Mouse (Mus musculus): ENCODE data around the gene Ociad2. TPM values are rescaled to one million over a fixed set of nuclear protein-coding genes. Genes with fewer than 3 reads are reported as not detected.

Ociad2 gene
- polyA plus RNA-seq, 1 experiment from 2014 or later, result 5.3 TPM

GRCm38 (mm10) chr5:73301601-73302307 is 39.1 kb downstream of the Ociad2 start:
- peak overlapping the region; percentile 40 for H3K9ac ChIP-seq
- peaks cover 75% of the 10 kb centered on the region for H3K36me3 ChIP-seq
- peaks cover 37% of the 10 kb centered on the region for H3K4me1 ChIP-seq (replicated peaks)
- H3K4me3 ChIP-seq (replicated peaks), result no peak overlapping the region
- peak; percentile 86 for ATAC-seq (ENCODE audit: low read depth)
- WGBS (ENCODE audit: insufficient replicate concordance), result 58% methylated on average over 7 of the region's 7 CpGs
- H3K27ac ChIP-seq, result peak overlapping the region; percentile 69
- DNase-seq, result peak; percentile 25
- H3K27me3 ChIP-seq, result no peaks in the 10 kb centered on the region
- H3K4me2 ChIP-seq, result no peak overlapping the region
- H3K9me3 ChIP-seq (replicated peaks), result no peaks in the 10 kb centered on the region

GRCm38 (mm10) chr5:73295916-73296315 is 44.9 kb downstream of the Ociad2 start:
- no peak overlapping the region for H3K27ac ChIP-seq
- no peaks in the 10 kb centered on the region for H3K9me3 ChIP-seq (replicated peaks)
- WGBS (ENCODE audit: insufficient replicate concordance), result 83% methylated on average over 4 of the region's 4 CpGs
- no peak for ATAC-seq (ENCODE audit: low read depth)
- H3K4me2 ChIP-seq, result no peak overlapping the region
- no peak overlapping the region for H3K4me3 ChIP-seq (replicated peaks)
- no peaks in the 10 kb centered on the region for H3K27me3 ChIP-seq
- peaks cover 46% of the 10 kb centered on the region for H3K4me1 ChIP-seq (replicated peaks)
- H3K9ac ChIP-seq, result peak overlapping the region; percentile 20
- H3K36me3 ChIP-seq, result peaks cover 44% of the 10 kb centered on the region
- DNase-seq, result no peak

DNA sequence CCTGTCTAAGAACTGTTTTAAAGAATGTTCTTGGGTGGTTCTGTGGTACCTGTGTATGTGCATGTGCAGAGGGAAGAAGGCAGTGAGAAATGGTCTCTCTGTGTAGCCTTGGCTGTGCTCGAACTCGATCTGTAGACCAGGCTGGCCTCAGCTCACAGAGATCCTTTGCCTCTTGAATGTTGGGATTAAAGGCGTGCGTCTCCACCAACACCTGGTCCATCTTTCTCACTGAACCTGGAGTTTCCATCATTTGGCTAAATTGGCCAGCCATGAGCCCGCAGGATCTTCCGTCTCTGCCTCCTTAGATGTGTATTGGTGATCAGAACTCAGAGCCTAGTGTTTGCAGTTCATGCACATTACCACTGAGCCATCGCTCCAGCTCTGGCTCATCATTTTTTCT is 45.8 kb downstream of the Ociad2 start:
- WGBS (ENCODE audit: insufficient replicate concordance), result 91% methylated on average over 7 of the region's 7 CpGs
- Histone ChIP-seq H3K4me1 (replicated peaks) (peaks cover 38% of the 10 kb centered on the region), H3K27me3 (no peaks in the 10 kb centered on the region), H3K9me3 (replicated peaks) (no peaks in the 10 kb centered on the region), H3K4me2 (peak overlapping the region; percentile 34; the same call in 1 of the 2 replicates), H3K4me3 (replicated peaks) (0 out of 2 replicates have a peak overlapping the region, but pooled peaks have one; percentile 17), H3K27ac (peak overlapping the region; percentile 3; the same call in 1 of the 2 replicates), H3K36me3 (peaks cover 35% of the 10 kb centered on the region), H3K9ac (no peak overlapping the region)
- DNase-seq (no peak), ATAC-seq (ENCODE audit: low read depth) (no peak)

DNA sequence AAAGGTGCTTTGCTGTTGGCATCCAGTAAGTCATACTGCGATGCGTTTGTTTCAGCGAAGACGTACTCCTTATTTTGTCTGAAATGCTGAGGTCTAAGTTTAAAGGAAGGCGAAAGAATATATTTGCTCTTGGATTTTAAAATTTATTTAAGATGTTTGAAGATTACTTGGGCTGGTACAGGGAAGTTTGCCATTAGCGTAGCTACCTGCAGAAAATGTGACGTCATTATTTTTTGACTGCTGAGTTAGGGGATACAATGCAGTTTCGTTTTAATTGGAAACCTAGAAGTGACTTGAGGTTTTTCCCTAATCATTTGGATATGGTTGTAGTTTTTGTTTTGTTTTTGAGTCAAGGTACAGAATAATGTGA is 47.4 kb downstream of the Ociad2 start:
- peak overlapping the region; percentile 82 for H3K4me3 ChIP-seq (replicated peaks)
- no peaks in the 10 kb centered on the region for H3K9me3 ChIP-seq (replicated peaks)
- peaks cover 27% of the 10 kb centered on the region for H3K36me3 ChIP-seq
- H3K27me3 ChIP-seq, result no peaks in the 10 kb centered on the region
- H3K9ac ChIP-seq, result peak overlapping the region; percentile 92
- WGBS (ENCODE audit: insufficient replicate concordance), result 5% methylated on average over 8 of the region's 8 CpGs
- H3K27ac ChIP-seq, result peak overlapping the region; percentile 94
- peaks cover 31% of the 10 kb centered on the region for H3K4me1 ChIP-seq (replicated peaks)
- no peak for ATAC-seq (ENCODE audit: low read depth)
- peak overlapping the region; percentile 70 for H3K4me2 ChIP-seq
- no peak for DNase-seq

- Histone ChIP-seq H3K4me2 (peak within 1 kb of the TSS; percentile 70), H3K36me3 (peaks cover 23% of the 10 kb centered on the region), H3K27ac (peak within 1 kb of the TSS; percentile 94), H3K9me3 (replicated peaks) (no peaks in the 10 kb centered on the region), H3K4me3 (replicated peaks) (peak within 1 kb of the TSS; percentile 82), H3K27me3 (no peaks in the 10 kb centered on the region), H3K9ac (peak within 1 kb of the TSS; percentile 92), H3K4me1 (replicated peaks) (peaks cover 31% of the 10 kb centered on the region)
- ATAC-seq (ENCODE audit: low read depth) (peak; percentile 97), DNase-seq (peak; percentile 91)
- WGBS (ENCODE audit: insufficient replicate concordance), result under 1% methylated on average over 58 of the region's 58 CpGs
Observed at GRCm38 (mm10) chr5:73292502-73293457, 48.0 kb downstream of the Ociad2 start, which contains the start of gene Ociad1. TSS of gene Ociad1 (plus strand) at chr5:73292784.

DNA sequence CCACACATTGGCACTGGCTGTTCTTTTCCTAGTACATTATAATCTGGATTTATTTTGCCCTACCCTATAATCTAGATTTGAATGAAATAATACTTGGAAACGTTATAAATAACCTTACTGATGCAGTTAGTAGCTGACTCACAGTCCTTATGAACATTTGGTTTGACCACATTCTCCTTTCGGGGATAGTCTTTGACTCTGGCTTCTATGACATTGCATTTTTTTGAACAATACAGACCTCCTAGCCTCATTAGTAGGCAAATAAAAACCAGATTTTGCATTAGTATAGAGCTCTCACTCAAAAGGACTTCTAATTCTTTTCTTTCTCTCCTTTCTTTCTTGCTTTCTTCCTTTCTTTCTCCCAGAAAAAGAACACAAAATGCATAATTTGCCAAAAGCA is 50.9 kb downstream of the Ociad2 start:
- H3K9me3 ChIP-seq (replicated peaks), result no peaks in the 10 kb centered on the region
- H3K36me3 ChIP-seq, result peaks cover 2% of the 10 kb centered on the region
- DNase-seq, result no peak
- H3K4me2 ChIP-seq, result no peak overlapping the region
- no peak overlapping the region for H3K27ac ChIP-seq
- no peaks in the 10 kb centered on the region for H3K27me3 ChIP-seq
- peaks cover 24% of the 10 kb centered on the region for H3K4me1 ChIP-seq (replicated peaks)
- H3K9ac ChIP-seq, result no peak overlapping the region
- H3K4me3 ChIP-seq (replicated peaks), result no peak overlapping the region
- WGBS (ENCODE audit: insufficient replicate concordance), result 39% methylated on average over 2 of the region's 2 CpGs
- ATAC-seq (ENCODE audit: low read depth), result no peak

DNA sequence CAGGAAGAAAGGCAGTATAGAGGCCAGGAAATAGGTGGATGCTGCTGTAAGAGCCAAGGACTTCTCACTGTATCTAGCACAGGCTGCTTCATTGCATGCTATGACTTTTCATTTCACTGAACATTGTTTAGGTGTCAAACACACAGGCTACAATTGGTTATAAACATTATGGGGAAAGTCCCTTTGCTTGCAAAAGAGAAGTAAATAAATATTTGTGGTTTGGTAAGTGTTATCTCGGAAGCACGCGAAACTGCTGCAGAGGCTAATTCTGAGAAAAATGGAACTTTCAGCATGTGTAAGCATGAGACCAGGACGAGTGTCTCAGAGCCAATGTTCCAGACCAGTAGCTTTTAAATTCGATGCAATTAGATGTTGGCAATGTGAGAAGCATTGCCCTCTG is 54.2 kb downstream of the Ociad2 start:
- Histone ChIP-seq H3K27me3 (no peaks in the 10 kb centered on the region), H3K27ac (no peak overlapping the region), H3K9me3 (replicated peaks) (no peaks in the 10 kb centered on the region), H3K4me2 (no peak overlapping the region), H3K9ac (no peak overlapping the region), H3K4me1 (replicated peaks) (peaks cover 8% of the 10 kb centered on the region), H3K4me3 (replicated peaks) (no peak overlapping the region), H3K36me3 (no peaks in the 10 kb centered on the region)
- DNase-seq, result no peak
- 31% methylated on average over 5 of the region's 5 CpGs for WGBS (ENCODE audit: insufficient replicate concordance)
- ATAC-seq (ENCODE audit: low read depth), result no peak

DNA sequence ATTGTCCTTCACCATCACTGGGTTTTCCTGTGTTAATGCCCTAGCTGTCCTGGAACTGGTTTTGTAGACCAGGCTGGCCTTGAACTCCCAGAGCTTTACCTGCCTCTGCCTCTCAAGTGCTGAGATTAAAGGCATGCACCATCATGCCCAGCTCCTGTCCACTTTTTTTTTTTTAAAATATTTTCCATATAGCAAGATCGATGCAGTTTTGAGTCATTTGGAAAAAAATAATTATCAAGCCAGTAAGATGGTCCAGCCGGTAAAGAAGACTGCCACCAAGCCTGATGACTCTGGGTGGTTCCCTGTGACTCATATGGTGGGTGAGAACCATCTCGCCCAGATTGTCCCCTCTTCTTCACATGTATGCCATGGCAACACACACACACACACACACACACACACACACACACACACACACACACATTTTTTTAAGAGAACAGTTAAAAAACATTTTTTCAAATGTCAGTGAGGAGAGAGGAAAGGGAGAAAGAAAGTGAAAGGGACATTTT is 55.3 kb downstream of the Ociad2 start:
- peaks cover 10% of the 10 kb centered on the region for H3K4me1 ChIP-seq (replicated peaks)
- 62% methylated on average over 3 of the region's 3 CpGs for WGBS (ENCODE audit: insufficient replicate concordance)
- DNase-seq (no peak), ATAC-seq (ENCODE audit: low read depth) (no peak)
- H3K27ac ChIP-seq, result no peak overlapping the region
- no peaks in the 10 kb centered on the region for H3K9me3 ChIP-seq (replicated peaks)
- no peak overlapping the region for H3K9ac ChIP-seq
- no peak overlapping the region for H3K4me2 ChIP-seq
- no peaks in the 10 kb centered on the region for H3K27me3 ChIP-seq
- no peaks in the 10 kb centered on the region for H3K36me3 ChIP-seq
- H3K4me3 ChIP-seq (replicated peaks), result no peak overlapping the region

- no peak for ATAC-seq (ENCODE audit: low read depth)
- DNase-seq, result no peak
Observed at GRCm38 (mm10) chr5:73284046-73284445, 56.8 kb downstream of the Ociad2 start.

DNA sequence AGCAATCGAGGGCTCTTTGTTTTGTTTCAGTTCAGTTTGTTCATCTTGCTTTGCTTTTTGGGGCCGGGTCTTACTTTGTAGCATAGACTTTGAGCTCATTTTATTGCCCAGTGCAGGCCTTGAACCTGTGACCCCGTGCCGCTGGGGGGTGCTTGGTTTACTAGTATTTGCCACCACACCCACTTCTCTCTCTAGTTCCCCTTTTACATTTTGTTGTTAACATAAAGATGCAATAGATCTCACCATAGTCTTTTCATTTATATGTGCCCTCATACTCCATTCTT is 60.3 kb downstream of the Ociad2 start:
- 59% methylated on average over 4 of the region's 4 CpGs for WGBS (ENCODE audit: insufficient replicate concordance)
- H3K4me2 ChIP-seq, result no peak overlapping the region
- H3K9ac ChIP-seq, result no peak overlapping the region
- no peak for ATAC-seq (ENCODE audit: low read depth)
- no peak overlapping the region for H3K27ac ChIP-seq
- peaks cover 12% of the 10 kb centered on the region for H3K4me1 ChIP-seq (replicated peaks)
- H3K36me3 ChIP-seq, result no peaks in the 10 kb centered on the region
- no peak overlapping the region for H3K4me3 ChIP-seq (replicated peaks)
- H3K27me3 ChIP-seq, result peaks cover 6% of the 10 kb centered on the region; the same call in 1 of the 2 replicates
- no peak for DNase-seq
- H3K9me3 ChIP-seq (replicated peaks), result no peaks in the 10 kb centered on the region

More at GRCm38 (mm10) chr5:73284046-73284445, 56.8 kb downstream of the Ociad2 start:
- Histone ChIP-seq H3K27me3 (no peaks in the 10 kb centered on the region), H3K9me3 (replicated peaks) (no peaks in the 10 kb centered on the region), H3K9ac (no peak overlapping the region), H3K4me1 (replicated peaks) (peaks cover 20% of the 10 kb centered on the region), H3K4me2 (no peak overlapping the region), H3K4me3 (replicated peaks) (no peak overlapping the region), H3K36me3 (no peaks in the 10 kb centered on the region), H3K27ac (no peak overlapping the region)

DNA sequence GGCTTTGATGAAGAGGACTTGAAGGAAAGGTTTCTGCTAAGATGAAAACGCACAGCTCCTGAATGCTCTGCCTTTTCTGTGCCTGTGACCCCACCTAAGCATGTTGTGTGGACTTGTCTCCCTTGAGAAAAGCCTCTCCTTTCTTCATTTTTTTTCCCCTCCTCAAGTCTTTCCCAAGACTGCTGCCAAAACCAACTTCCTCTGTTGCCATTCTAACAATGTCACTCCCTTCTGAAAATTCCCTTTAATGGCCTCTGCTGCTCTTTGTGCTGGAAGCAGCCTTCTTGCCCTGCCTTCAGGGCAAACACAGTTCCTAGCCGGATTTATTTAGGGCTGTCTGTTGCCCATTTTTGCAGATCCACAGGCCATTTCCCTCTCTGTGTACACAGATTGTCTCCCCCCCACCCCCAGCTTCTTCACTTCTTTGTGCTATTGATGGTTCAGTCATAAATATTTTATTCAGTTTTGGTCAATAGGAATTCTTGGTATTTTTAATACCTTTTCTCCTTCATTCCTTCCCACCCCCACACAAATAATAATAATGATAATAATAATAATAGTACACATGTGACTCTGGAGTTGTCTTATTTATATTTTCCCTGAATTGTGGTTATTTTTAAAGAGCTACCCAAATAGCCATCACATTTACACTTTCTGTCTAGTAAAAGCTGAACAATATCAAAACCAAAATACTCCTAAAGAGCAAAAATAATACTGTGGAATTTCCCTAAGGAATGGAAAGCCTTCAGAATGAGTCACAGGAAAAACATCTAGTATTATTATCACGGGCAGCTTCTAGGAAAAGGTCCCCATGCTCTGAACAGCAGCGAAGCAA is 60.9 kb downstream of the Ociad2 start:
- Histone ChIP-seq H3K27me3 (peaks cover 7% of the 10 kb centered on the region; the same call in 1 of the 2 replicates), H3K4me1 (replicated peaks) (peaks cover 12% of the 10 kb centered on the region), H3K9ac (no peak overlapping the region), H3K4me2 (no peak overlapping the region), H3K27ac (no peak overlapping the region), H3K9me3 (replicated peaks) (no peaks in the 10 kb centered on the region), H3K4me3 (replicated peaks) (no peak overlapping the region), H3K36me3 (no peaks in the 10 kb centered on the region)
- WGBS (ENCODE audit: insufficient replicate concordance), result 55% methylated on average over 4 of the region's 4 CpGs
- no peak for DNase-seq
- no peak for ATAC-seq (ENCODE audit: low read depth)
